Mouse (Mus musculus) thymus, adult 2 months (tissue): ENCODE measurements around the gene Gm49369.

Experiments
- CTCF ChIP-seq: fragments of 200-500 bp; IDR thresholded peaks from 2 replicates; pipeline ENCODE4 v1.5.1; 2012; ENCODE audit warnings: mild to moderate bottlenecking, control low read depth, low read length, moderate library complexity, borderline replicate concordance; ENCODE audit not compliant: control insufficient read depth, poor library complexity, insufficient read depth; ENCODE audit errors: extremely low read depth
- POLR2A ChIP-seq: fragments of 200-500 bp; IDR thresholded peaks from 2 replicates; pipeline ENCODE4 v1.6.1; 2012; ENCODE audit warnings: mild to moderate bottlenecking, low read length, control low read depth, moderate library complexity; ENCODE audit not compliant: control insufficient read depth, poor library complexity, insufficient read depth; ENCODE audit errors: extremely low read depth

DNA sequence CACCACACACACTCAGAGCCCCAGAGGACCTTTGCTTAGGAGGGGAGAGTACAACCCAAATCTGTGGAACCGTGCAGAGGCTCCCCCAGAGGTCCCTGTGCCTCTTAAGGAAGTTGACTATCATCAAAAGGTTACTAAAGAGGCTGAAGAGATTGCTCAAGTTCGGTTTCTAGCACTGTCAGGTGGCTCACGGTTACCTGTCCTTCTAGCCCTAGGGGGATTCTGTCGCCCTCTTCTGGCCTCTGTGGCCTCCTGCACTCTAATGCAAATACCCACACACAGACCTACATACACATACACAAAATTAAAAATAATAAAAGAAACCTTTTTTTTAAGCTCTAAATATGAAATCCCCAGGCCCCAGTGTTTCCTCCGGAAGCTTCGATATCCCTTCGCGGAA lies 36.2 kb upstream of the Gm49369 start:
- TF ChIP-seq CTCF, result no peak
- no peak for TF ChIP-seq POLR2A
